ENCODE assay signal across 10 mouse cellular contexts in the genomic region with DNA sequence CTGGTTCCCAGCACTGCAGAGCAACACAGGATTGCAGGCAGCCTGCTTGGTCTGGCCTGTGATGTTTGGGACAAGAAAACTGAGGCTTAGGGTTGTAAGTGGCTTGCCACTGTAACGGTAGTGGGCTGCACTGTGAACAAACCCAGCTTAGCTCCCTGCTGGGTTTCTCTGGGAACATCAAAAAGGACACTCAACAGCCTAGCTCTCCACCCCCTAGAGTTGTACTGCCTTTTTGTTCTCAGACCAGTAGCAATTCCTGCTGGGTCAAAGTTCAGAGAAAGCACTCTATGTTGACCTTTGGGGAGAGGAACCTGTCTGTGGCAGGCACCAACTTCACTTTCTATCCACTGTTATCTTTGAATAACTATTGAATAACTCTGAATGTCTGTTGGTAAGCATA. TPM values are rescaled to one million over a fixed set of nuclear protein-coding genes. Genes with fewer than 3 reads are reported as not detected.
A peak's percentile ranks its signal among the peaks of the same experiment; 100 is the strongest.
DNase-seq lines count a peak whose midpoint lies in the region; ATAC-seq and TF ChIP-seq lines count a peak whose summit lies in the region.
"Had no signal": no experiment of that assay in that cellular context is flagged by ENCODE, and none has a peak within 500 bp of the region (broad histone marks: within the 10 kb centered on the region; RNA-seq: fewer than 3 reads in every experiment).

No protein-coding gene starts in this region.

- H3K9me3 ChIP-seq in heart, embryonic 12.5 days (replicated peaks), result no peaks in the 10 kb centered on the region
- no peaks in the 10 kb centered on the region for H3K9me3 ChIP-seq in hindbrain, embryonic 16.5 days (ENCODE audit: control insufficient read depth, low read length)
- H3K9me3 ChIP-seq: megakaryocyte, embryonic 14.5 days had no signal

- no peak for TF ChIP-seq POLR2A in myocyte (IDR thresholded peaks at IDR 0.05; ENCODE audit: insufficient read length, low read depth)

- no peak overlapping the region for H3K9ac ChIP-seq in heart, embryonic 12.5 days
- H3K9ac ChIP-seq in hindbrain, embryonic 16.5 days (ENCODE audit: low read depth, low read length), result peak overlapping the region; percentile 92

- no peak overlapping the region for H3K4me3 ChIP-seq in heart, embryonic 12.5 days
- peak overlapping the region; percentile 84 for H3K4me3 ChIP-seq in hindbrain, embryonic 16.5 days (ENCODE audit: low read length)
- no peak overlapping the region for H3K4me3 ChIP-seq in myocyte
- H3K4me3 ChIP-seq: megakaryocyte, embryonic 14.5 days had no signal

- H3K36me3 ChIP-seq in heart, embryonic 12.5 days, result no peaks in the 10 kb centered on the region
- no peaks in the 10 kb centered on the region for H3K36me3 ChIP-seq in hindbrain, embryonic 16.5 days (ENCODE audit: control insufficient read depth, insufficient read depth, low read length)
- no peaks in the 10 kb centered on the region for H3K36me3 ChIP-seq in myocyte (ENCODE audit: control insufficient read depth, insufficient read depth)

- peaks cover 19% of the 10 kb centered on the region for H3K27me3 ChIP-seq in heart, embryonic 12.5 days (replicated peaks)
- no peaks in the 10 kb centered on the region for H3K27me3 ChIP-seq in hindbrain, embryonic 16.5 days (replicated peaks; ENCODE audit: control insufficient read depth, insufficient read depth, low read length)
- H3K27me3 ChIP-seq in myocyte (ENCODE audit: control insufficient read depth, insufficient read depth, insufficient read length), result no peaks in the 10 kb centered on the region

- peak overlapping the region; percentile 34 for H3K4me2 ChIP-seq in heart, embryonic 12.5 days
- peak overlapping the region; percentile 74 for H3K4me2 ChIP-seq in hindbrain, embryonic 16.5 days (ENCODE audit: low read length)
- peak overlapping the region; percentile 46 for H3K4me2 ChIP-seq in myocyte (ENCODE audit: low read depth)

- H3ac ChIP-seq in myocyte (ENCODE audit: control insufficient read depth, insufficient read length), result no peak overlapping the region

- no peak for ATAC-seq in heart, embryonic 12.5 days (ENCODE audit: insufficient number of reproducible peaks, low FRiP score)
- ATAC-seq in hindbrain, embryonic 16.5 days, result no peak
- ATAC-seq in megakaryocyte progenitor cell, adult 5-6 weeks (replicated peaks; ENCODE audit: poor library complexity), result no peak

- H3K79me2 ChIP-seq in myocyte (ENCODE audit: control insufficient read depth, insufficient read depth), result no peaks in the 10 kb centered on the region

- 15% methylated on average over 1 of the region's 1 CpGs for WGBS in heart, embryonic 12.5 days
- WGBS in hindbrain, embryonic 16.5 days, result 0% methylated on average over 1 of the region's 1 CpGs

- DNase-seq in heart, adult 9 months (ENCODE audit: low spot score in 2 of 2), result no peak
- peak; percentile 79 for DNase-seq in ZHBTc4 (ENCODE audit: low read depth, low spot score)
- no peak for DNase-seq in spleen, postnatal 14 days (ENCODE audit: low spot score in 2 of 2)
- no peak for DNase-seq in thymus, postnatal 0 days (ENCODE audit: low spot score)
- DNase-seq: cerebellum, adult 9-11 months had no signal

- H3K4me1 ChIP-seq in heart, embryonic 12.5 days (replicated peaks), result peaks cover 35% of the 10 kb centered on the region
- peaks cover 16% of the 10 kb centered on the region for H3K4me1 ChIP-seq in hindbrain, embryonic 16.5 days (ENCODE audit: control insufficient read depth, insufficient read depth, low read depth, low read length)

- peak overlapping the region; percentile 30; the same call in 1 of the 2 replicates for H3K27ac ChIP-seq in heart, embryonic 12.5 days (ENCODE audit: poor library complexity, severe bottlenecking)
- H3K27ac ChIP-seq in hindbrain, embryonic 16.5 days (ENCODE audit: low read depth, low read length), result peak overlapping the region; percentile 30; the same call in 1 of the 2 replicates

TF ChIP-seq in myocyte, 11 proteins besides CTCF, POLR2A, EP300 and RAD21:
- TF ChIP-seq POLR2AphosphoS2 (IDR thresholded peaks at IDR 0.05; ENCODE audit: insufficient read length, low read depth) (no peak), TCF12 (IDR thresholded peaks at IDR 0.05; ENCODE audit: insufficient read depth, poor library complexity, severe bottlenecking) (no peak), TCF3 (IDR thresholded peaks at IDR 0.05; ENCODE audit: insufficient read length, low read depth) (no peak), CEBPB (IDR thresholded peaks at IDR 0.05; ENCODE audit: insufficient read depth, poor library complexity, severe bottlenecking) (no peak), SRF (IDR thresholded peaks at IDR 0.05; ENCODE audit: control insufficient read depth, insufficient read length, low read depth) (no peak), MYOG (IDR thresholded peaks at IDR 0.05; ENCODE audit: control insufficient read depth in 1 of 3, insufficient read depth in 1 of 3, insufficient read length in 2 of 3, low read depth in 2 of 3) (no peak), USF1 (IDR thresholded peaks at IDR 0.05; ENCODE audit: low read depth) (no peak), E2F4 (IDR thresholded peaks at IDR 0.05; ENCODE audit: insufficient read depth) (no peak), MYOD1 (IDR thresholded peaks at IDR 0.05; ENCODE audit: control insufficient read depth in 1 of 3, insufficient read length in 2 of 3, low read depth in 2 of 3) (no peak)

RNA-seq across cellular contexts. Expression of gene Spire2, which starts 2.0 kb away (rescaled TPM):
- 2.8 and 3.4 TPM in 2 replicates for polyA plus RNA-seq in heart, embryonic 12.5 days (2016; fragmentation: Nextera tagmentation; extraction: Ambion mirVana)
- polyA plus RNA-seq in hindbrain, embryonic 16.5 days (2015; fragmentation: Nextera tagmentation; extraction: Ambion mirVana), result 27.3 and 38.5 TPM in 2 replicates
- polyA plus RNA-seq in myocyte (2012; fragmentation: generic; extraction: Trizol), result 6.8 TPM
- polyA plus RNA-seq in thymus, postnatal 0 days (2015; fragmentation: Nextera tagmentation; extraction: Ambion mirVana), result 1.3 and 1.4 TPM in 2 replicates
- 0.07 TPM in 1 of 2 replicates, not detected in the other for total RNA-seq in megakaryocyte progenitor cell, adult 5-6 weeks (2015)
- total RNA-seq in megakaryocyte progenitor cell, adult 5-6 weeks (2017), result 1.3 TPM in 1 of 2 replicates, not detected in the other

RNA-seq across cellular contexts. Expression of gene Fanca, which starts 16.1 kb away (rescaled TPM):
- 23.0 and 23.6 TPM in 2 replicates for polyA plus RNA-seq in heart, embryonic 12.5 days (2016; fragmentation: Nextera tagmentation; extraction: Ambion mirVana)
- polyA plus RNA-seq in hindbrain, embryonic 16.5 days (2015; fragmentation: Nextera tagmentation; extraction: Ambion mirVana), result 5.7 and 7.8 TPM in 2 replicates
- 4.0 TPM for polyA plus RNA-seq in myocyte (2012; fragmentation: generic; extraction: Trizol)
- polyA plus RNA-seq in thymus, postnatal 0 days (2015; fragmentation: Nextera tagmentation; extraction: Ambion mirVana), result 22.0 and 22.5 TPM in 2 replicates
- total RNA-seq in megakaryocyte progenitor cell, adult 5-6 weeks (2015), result 38.1 and 41.3 TPM in 2 replicates
- total RNA-seq in megakaryocyte progenitor cell, adult 5-6 weeks (2017), result 32.1 and 34.5 TPM in 2 replicates

RNA-seq across cellular contexts. Expression of gene Tcf25, which starts 39.1 kb away (rescaled TPM):
- polyA plus RNA-seq in heart, embryonic 12.5 days (2016; fragmentation: Nextera tagmentation; extraction: Ambion mirVana), result 172 TPM in 2 replicates
- polyA plus RNA-seq in hindbrain, embryonic 16.5 days (2015; fragmentation: Nextera tagmentation; extraction: Ambion mirVana), result 396 and 405 TPM in 2 replicates
- polyA plus RNA-seq in myocyte (2012; fragmentation: generic; extraction: Trizol), result 177 TPM
- polyA plus RNA-seq in thymus, postnatal 0 days (2015; fragmentation: Nextera tagmentation; extraction: Ambion mirVana), result 155 and 165 TPM in 2 replicates
- total RNA-seq in megakaryocyte progenitor cell, adult 5-6 weeks (2015), result 73.1 and 90.2 TPM in 2 replicates
- 89.8 and 94.1 TPM in 2 replicates for total RNA-seq in megakaryocyte progenitor cell, adult 5-6 weeks (2017)
